Mouse (Mus musculus) gastrocnemius, adult 18-20 months (tissue): ENCODE results near the gene Figla. TPM values are rescaled to one million over a fixed set of nuclear protein-coding genes. Genes with fewer than 3 reads are reported as not detected.

Experiments used
- DNase-seq: peaks from one replicate; pipeline ENCODE4 v3.0.0; 2021; ENCODE audit warnings: low spot score
- total RNA-seq, 2 experiments: library from RNA; stranded (reverse); gene quantifications; 2 replicates each; pipeline ENCODE4 v1.2.3; 2021

Figla gene
- total RNA-seq, 2 experiments from 2014 or later, result not detected

DNA sequence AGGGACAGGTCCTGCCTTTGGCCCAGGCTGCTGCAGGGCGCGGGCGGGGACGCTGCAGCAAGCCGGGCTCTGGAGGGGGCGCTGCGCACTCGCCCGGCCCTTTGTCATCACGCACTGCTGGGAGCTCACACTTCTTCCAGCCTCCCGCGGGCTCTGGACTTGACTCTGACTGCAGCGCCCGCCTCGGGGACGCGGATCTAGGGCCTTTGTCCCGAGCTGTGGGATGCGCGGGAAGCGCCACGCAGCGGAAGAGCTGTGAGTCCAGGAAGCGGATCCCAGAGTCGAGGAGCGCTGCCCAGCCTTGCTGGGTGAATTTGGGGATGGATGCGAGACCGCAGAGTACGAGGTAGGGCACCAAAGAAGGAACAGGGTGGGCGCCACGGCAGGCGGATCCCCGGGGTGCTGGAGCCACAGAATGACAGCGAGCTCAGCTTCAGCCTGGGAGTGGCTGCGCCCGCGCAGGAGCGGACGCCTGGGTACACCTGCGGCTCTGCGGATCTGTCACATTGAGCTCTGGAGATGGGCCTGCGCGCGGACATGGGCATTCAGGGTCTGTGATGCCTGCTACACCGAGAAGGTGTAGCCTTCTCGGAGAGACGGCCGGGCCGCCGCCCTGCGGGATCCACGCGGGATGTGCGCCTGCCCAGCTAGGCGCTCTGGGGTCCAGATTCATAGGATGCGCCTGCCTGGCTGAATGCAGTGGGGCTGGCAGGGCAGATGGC is 12.8 kb downstream of the Figla start, which contains the start of gene Add2:
TSS of gene Add2 (plus strand) at position 81 of the 722 bp plus-strand sequence.
- no peak for DNase-seq

GRCm38 (mm10) chr6:86029323-86029713 is 13.3 kb downstream of the Figla start:
- DNase-seq, result no peak

- no peak for DNase-seq
Observed at GRCm38 (mm10) chr6:86031527-86031926, 15.6 kb downstream of the Figla start.

GRCm38 (mm10) chr6:86033635-86034034 is 17.7 kb downstream of the Figla start:
- DNase-seq, result no peak

- DNase-seq, result no peak
Observed at GRCm38 (mm10) chr6:86038901-86039300, 22.9 kb downstream of the Figla start.

DNA sequence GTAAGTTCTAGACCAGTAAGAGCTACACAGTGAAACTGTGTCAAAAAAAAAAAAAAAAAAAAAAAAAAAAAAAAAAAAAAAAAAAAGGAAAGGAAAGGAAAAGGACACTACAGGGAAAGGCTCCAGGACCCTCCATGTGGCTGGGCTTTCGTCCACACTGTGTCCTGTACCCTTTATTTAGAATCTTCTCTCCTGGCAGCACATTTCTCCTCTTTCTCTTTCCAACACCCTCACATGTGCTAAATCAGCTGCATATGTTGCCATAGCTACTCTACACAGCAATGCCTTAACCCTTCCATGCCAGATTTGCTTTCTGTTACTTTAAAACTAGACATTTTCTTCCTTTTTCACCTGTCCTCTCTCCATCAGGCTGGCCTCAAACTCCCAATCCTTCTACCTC is 24.2 kb downstream of the Figla start:
- no peak for DNase-seq

GRCm38 (mm10) chr6:86047510-86047909 is 31.5 kb downstream of the Figla start:
- no peak for DNase-seq

DNA sequence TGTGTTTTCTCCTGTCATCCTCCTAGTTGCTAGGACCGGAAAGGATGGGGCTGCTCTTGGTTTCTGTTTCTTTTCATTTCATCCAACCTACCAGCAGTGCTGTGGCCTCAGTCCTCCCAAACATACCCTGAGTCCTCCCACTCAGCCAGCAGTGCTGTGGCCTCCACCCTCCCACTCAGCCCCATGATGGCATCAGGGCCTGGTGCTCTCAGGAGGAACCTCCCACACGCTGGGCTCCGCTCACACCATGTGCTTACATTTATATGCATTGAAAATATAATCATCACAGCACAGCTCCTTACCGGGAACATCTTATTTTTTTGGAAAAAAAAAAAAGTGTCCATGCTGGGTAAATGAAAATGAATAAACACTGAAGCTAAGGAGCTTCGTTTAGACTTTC is 32.5 kb downstream of the Figla start:
- no peak for DNase-seq

- no peak for DNase-seq
Observed at GRCm38 (mm10) chr6:86050586-86051268, 34.8 kb downstream of the Figla start.

GRCm38 (mm10) chr6:86052032-86052459 is 36.1 kb downstream of the Figla start:
- DNase-seq, result no peak

GRCm38 (mm10) chr6:86052556-86052955 is 36.6 kb downstream of the Figla start:
- no peak for DNase-seq

DNA sequence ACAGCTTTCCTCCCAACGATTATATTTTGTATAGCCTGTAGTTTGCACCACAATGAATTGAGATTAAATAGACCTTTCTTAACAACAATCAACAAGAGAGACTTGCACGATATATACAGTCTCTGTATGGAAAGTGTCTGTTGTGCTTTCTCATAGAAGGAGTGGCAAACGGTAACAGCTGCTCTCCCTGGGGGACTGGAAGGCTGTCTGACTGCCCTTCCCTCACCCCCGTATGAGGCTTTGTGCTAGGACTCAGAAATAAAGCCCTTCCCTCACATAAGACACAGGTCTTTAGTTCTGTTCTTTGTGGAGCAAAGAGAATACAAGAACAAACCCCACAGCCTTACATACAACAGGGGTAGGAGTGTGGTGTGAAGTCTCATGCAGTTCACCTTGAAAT is 37.1 kb downstream of the Figla start:
- DNase-seq, result no peak

GRCm38 (mm10) chr6:86053594-86053993 is 37.6 kb downstream of the Figla start:
- no peak for DNase-seq

DNA sequence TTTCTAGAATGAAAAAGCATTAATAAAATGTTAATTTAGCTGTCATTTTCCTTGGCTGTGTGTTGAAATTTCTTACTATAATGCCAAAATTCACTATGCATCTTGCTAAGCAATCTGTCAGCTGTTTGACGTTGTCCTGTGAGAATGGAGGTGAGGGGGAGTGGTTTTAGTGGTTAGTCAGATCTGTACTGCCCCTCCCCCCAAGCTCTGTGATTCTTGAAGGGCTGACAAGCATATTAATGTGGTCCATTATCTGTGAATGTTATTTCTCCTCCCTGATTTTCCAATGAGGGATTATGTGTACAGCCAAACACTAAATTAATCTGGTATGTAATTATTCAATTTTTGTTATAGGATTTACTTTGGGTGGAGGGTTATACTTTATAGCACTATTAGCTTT is 42.5 kb downstream of the Figla start:
- no peak for DNase-seq

DNA sequence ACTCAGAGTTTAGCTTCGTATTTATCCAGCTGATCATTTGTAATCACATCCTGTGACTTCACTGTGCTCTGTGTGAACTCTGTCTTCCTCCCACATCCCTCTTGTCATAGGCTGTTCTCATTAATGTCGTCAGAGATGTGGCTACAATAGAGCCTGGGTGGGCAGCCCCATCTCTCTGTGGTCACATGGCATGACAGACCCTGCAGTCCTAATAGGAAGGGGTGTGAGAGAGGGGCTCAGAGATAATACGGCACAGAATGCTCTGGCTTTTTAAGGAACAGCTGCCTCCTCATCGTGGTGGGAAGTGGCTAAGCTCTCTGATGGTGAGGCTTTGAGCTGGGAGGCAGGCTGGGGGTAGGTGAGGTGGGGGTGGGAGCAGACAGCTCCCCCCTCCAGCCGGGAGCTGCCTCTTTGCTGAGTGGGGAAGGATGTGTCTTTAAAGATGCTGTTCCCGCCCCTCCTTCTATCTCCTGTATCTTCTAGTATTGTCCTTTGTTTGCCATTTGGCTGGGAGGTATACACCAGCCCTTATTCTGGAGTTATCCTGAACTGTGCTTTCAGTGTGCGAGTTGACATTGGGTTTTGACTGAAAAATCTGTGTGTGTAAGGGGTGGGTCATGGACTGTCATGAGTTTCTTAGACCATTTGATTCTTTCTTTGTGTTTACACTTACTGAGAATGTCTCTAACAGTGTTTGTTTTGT is 43.3 kb downstream of the Figla start:
- no peak for DNase-seq

DNA sequence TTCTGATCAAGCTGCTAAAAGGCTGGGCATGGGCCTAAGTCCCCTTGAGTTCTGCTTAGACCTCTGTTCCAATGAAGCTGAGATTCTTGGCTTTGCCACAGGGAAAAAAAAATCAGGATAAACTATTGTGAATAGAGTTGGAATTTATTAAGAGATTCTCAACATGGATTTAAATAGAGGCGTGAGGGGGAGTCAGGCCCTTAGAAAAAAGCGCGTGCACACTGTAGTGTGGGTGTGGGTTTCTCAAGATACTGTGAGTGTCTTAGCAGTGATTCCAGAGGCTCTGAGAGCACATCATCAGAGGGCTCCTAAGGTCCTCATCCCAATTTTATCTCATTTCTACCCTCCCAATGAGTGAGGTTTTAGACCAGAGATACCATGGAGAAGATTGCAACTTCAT is 44.2 kb downstream of the Figla start:
- DNase-seq, result no peak

DNA sequence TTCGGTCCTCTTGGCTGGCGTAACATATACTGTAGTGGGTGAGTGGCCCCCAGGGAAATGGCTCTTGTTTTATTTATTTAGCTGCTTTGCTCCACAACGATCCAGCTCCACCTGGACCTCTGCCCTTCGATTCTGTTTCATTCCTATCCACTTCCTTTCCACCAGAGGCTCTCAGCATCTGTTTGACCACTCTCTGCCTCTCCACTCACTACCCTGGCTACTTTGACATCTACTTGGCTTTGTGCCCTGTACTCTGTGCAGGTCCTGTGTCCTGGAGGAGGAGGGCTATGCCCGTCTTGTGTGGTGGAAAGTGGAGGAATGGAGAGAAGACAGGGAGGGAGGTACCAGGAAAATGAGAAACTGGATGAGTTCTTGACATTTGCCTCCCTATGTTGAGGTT is 46.3 kb downstream of the Figla start:
- DNase-seq, result no peak

DNA sequence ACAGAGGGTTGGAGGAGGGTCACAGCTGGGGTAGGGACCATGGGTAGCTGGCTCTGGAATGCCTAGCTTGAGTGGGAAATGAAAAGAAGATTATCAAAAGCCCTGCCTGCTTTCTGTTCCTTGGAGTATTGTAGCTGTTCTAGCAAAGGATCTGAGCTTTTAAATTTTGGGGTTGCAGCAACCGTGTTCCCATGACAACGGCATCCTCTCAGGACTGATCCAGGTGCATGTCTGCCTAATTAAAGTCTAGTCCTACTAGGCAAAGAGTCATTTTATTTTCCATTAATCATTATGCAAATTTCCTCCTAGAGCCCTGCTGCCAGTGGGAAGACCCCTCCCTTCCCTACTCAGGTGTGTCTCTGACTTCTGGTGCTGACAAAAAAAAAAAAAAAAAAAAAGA is 46.7 kb downstream of the Figla start:
- no peak for DNase-seq

GRCm38 (mm10) chr6:86064318-86065016 is 48.5 kb downstream of the Figla start:
- DNase-seq, result no peak

- no peak for DNase-seq
Observed at GRCm38 (mm10) chr6:86066727-86067126, 50.8 kb downstream of the Figla start.

DNA sequence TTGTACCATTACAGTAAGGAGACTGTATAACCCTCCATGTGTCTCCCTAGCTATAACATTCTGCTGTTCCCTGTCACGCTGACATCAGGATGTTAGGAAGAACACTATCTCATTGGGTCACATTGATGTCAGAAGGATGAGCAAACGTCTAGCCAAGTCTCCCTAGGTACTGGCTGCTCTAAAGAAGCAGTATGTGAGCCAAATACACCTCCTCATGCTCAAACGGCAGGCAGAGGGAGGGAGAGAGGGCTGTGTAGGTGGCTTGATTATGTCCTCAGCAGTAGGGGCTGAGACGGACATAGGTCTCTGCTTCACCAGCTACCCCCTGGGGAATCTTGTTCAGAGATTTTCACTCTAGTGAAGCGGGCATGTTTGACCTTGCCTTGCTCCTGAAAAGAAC is 51.2 kb downstream of the Figla start:
- DNase-seq, result no peak

DNA sequence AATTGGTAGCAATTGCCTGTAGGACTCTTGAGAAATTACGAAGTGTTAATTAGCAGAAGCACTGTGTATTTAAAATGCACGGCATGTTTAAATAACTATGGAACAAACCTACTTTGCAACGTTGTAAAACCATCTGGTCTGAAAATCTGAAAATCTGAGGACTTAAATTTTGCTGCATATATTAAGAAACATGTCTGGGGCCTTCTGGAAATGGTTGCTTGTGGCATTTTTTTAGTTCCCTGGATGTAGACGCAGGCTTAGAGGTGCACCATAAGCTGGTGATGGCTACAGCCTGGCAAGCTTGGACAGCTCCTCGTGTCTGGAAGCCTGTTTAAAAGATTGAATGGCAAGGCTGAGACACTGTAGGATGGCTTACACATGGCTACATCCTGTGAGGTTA is 53.0 kb downstream of the Figla start:
- DNase-seq, result no peak
